Mouse (Mus musculus) C2C12 (cell line): ENCODE results near the gene Cbx3.

Source experiments
- CEBPB ChIP-seq: IDR thresholded peaks from one replicate; pipeline ENCODE4 v1.6.1; 2011; ENCODE audit warnings: low read depth, mild to moderate bottlenecking, control low read depth, moderate library complexity
- CTCF ChIP-seq: IDR thresholded peaks from one replicate; pipeline ENCODE4 v1.5.1; 2011; ENCODE audit not compliant: control insufficient read depth, insufficient read depth, insufficient read length
- FOSL1 ChIP-seq: IDR thresholded peaks from one replicate; pipeline ENCODE4 v1.8.0; 2011; ENCODE audit warnings: mild to moderate bottlenecking, low read length; ENCODE audit not compliant: poor library complexity, insufficient read depth, severe bottlenecking
- MAX ChIP-seq: IDR thresholded peaks from one replicate; pipeline ENCODE4 v1.6.1; 2011; ENCODE audit warnings: mild to moderate bottlenecking, control low read depth
- MYOD1 ChIP-seq: IDR thresholded peaks from one replicate; pipeline ENCODE4 v1.6.1; 2011; ENCODE audit warnings: low read depth; ENCODE audit not compliant: control insufficient read depth, insufficient read length
- USF1 ChIP-seq: IDR thresholded peaks from one replicate; pipeline ENCODE4 v1.6.1; 2011; ENCODE audit warnings: low read depth, mild to moderate bottlenecking, control low read depth, moderate library complexity

- TF ChIP-seq MAX, result no peak
- TF ChIP-seq FOSL1, result no peak
- no peak for TF ChIP-seq CTCF
- no peak for TF ChIP-seq USF1
- no peak for TF ChIP-seq CEBPB
- no peak for TF ChIP-seq MYOD1
Observed at GRCm38 (mm10) chr6:51424537-51424936, 45.6 kb upstream of the Cbx3 start.
